Mouse (Mus musculus): ENCODE results near the gene Rpa1. TPM values are rescaled to one million over a fixed set of nuclear protein-coding genes. Genes with fewer than 3 reads are reported as not detected.

Rpa1 gene
- polyA plus RNA-seq, 1 experiment, result 43.2 TPM

- peak overlapping the region; percentile 88 for H3K27ac ChIP-seq (ENCODE audit: insufficient read depth, low read depth, low read length)
These were observed 79.6 kb downstream of the Rpa1 start for GRCm38 (mm10) chr11:75268492-75268891.

GRCm38 (mm10) chr11:75267826-75268281 lies 80.3 kb downstream of the Rpa1 start:
- Histone ChIP-seq H3K27ac (ENCODE audit: insufficient read depth, low read depth, low read length) (peak overlapping the region; percentile 88), H3K4me3 (ENCODE audit: insufficient read depth, low read length) (peak overlapping the region; percentile 4; the same call in 1 of the 2 replicates), H3K4me1 (ENCODE audit: control insufficient read depth, insufficient read depth, low read length) (peaks cover 23% of the 10 kb centered on the region)
- no peak for TF ChIP-seq CTCF (IDR thresholded peaks at IDR 0.05; ENCODE audit: low read depth, low read length)
- TF ChIP-seq POLR2A (IDR thresholded peaks at IDR 0.05; ENCODE audit: borderline replicate concordance, low read depth, low read length), result peak; percentile 67; the same call in 1 of the 2 replicates

More at GRCm38 (mm10) chr11:75268492-75268891, 79.6 kb downstream of the Rpa1 start:
- Histone ChIP-seq H3K4me1 (ENCODE audit: control insufficient read depth, insufficient read depth, low read length) (peaks cover 23% of the 10 kb centered on the region), H3K4me3 (ENCODE audit: insufficient read depth, low read length) (peak overlapping the region; percentile 4; the same call in 1 of the 2 replicates)
- no peak for TF ChIP-seq POLR2A (IDR thresholded peaks at IDR 0.05; ENCODE audit: borderline replicate concordance, low read depth, low read length)
- TF ChIP-seq CTCF (IDR thresholded peaks at IDR 0.05; ENCODE audit: low read depth, low read length), result no peak

GRCm38 (mm10) chr11:75265545-75265944 lies 82.6 kb downstream of the Rpa1 start:
- Histone ChIP-seq H3K4me1 (ENCODE audit: control insufficient read depth, insufficient read depth, low read length) (peaks cover 23% of the 10 kb centered on the region), H3K27ac (ENCODE audit: insufficient read depth, low read depth, low read length) (no peak overlapping the region), H3K4me3 (ENCODE audit: insufficient read depth, low read length) (no peak overlapping the region)
- TF ChIP-seq POLR2A (IDR thresholded peaks at IDR 0.05; ENCODE audit: borderline replicate concordance, low read depth, low read length), result no peak
- no peak for TF ChIP-seq CTCF (IDR thresholded peaks at IDR 0.05; ENCODE audit: low read depth, low read length)

GRCm38 (mm10) chr11:75264550-75264949 lies 83.6 kb downstream of the Rpa1 start:
- no peak overlapping the region for H3K4me3 ChIP-seq (ENCODE audit: insufficient read depth, low read length)
- TF ChIP-seq CTCF (IDR thresholded peaks at IDR 0.05; ENCODE audit: low read depth, low read length) (no peak), POLR2A (IDR thresholded peaks at IDR 0.05; ENCODE audit: borderline replicate concordance, low read depth, low read length) (no peak)
- H3K4me1 ChIP-seq (ENCODE audit: control insufficient read depth, insufficient read depth, low read length), result peaks cover 20% of the 10 kb centered on the region
- no peak overlapping the region for H3K27ac ChIP-seq (ENCODE audit: insufficient read depth, low read depth, low read length)

GRCm38 (mm10) chr11:75263964-75264312 lies 84.2 kb downstream of the Rpa1 start:
- Histone ChIP-seq H3K27ac (ENCODE audit: insufficient read depth, low read depth, low read length) (no peak overlapping the region), H3K4me1 (ENCODE audit: control insufficient read depth, insufficient read depth, low read length) (peaks cover 14% of the 10 kb centered on the region), H3K4me3 (ENCODE audit: insufficient read depth, low read length) (no peak overlapping the region)
- TF ChIP-seq CTCF (IDR thresholded peaks at IDR 0.05; ENCODE audit: low read depth, low read length) (no peak), POLR2A (IDR thresholded peaks at IDR 0.05; ENCODE audit: borderline replicate concordance, low read depth, low read length) (no peak)

- peaks cover 10% of the 10 kb centered on the region for H3K4me1 ChIP-seq (ENCODE audit: control insufficient read depth, insufficient read depth, low read length)
- no peak for TF ChIP-seq CTCF (IDR thresholded peaks at IDR 0.05; ENCODE audit: low read depth, low read length)
- no peak for TF ChIP-seq POLR2A (IDR thresholded peaks at IDR 0.05; ENCODE audit: borderline replicate concordance, low read depth, low read length)
- no peak overlapping the region for H3K27ac ChIP-seq (ENCODE audit: insufficient read depth, low read depth, low read length)
- H3K4me3 ChIP-seq (ENCODE audit: insufficient read depth, low read length), result no peak overlapping the region
These were observed 84.7 kb downstream of the Rpa1 start for GRCm38 (mm10) chr11:75263274-75263963.

- peaks cover 6% of the 10 kb centered on the region for H3K4me1 ChIP-seq (ENCODE audit: control insufficient read depth, insufficient read depth, low read length)
- H3K4me3 ChIP-seq (ENCODE audit: insufficient read depth, low read length), result no peak overlapping the region
- no peak for TF ChIP-seq CTCF (IDR thresholded peaks at IDR 0.05; ENCODE audit: low read depth, low read length)
- no peak overlapping the region for H3K27ac ChIP-seq (ENCODE audit: insufficient read depth, low read depth, low read length)
These were observed 85.3 kb downstream of the Rpa1 start for GRCm38 (mm10) chr11:75262791-75263190.

GRCm38 (mm10) chr11:75262181-75262580 lies 85.9 kb downstream of the Rpa1 start:
- H3K27ac ChIP-seq (ENCODE audit: insufficient read depth, low read depth, low read length), result no peak overlapping the region
- no peak overlapping the region for H3K4me3 ChIP-seq (ENCODE audit: insufficient read depth, low read length)
- H3K4me1 ChIP-seq (ENCODE audit: control insufficient read depth, insufficient read depth, low read length), result peaks cover 1% of the 10 kb centered on the region
- TF ChIP-seq CTCF (IDR thresholded peaks at IDR 0.05; ENCODE audit: low read depth, low read length) (no peak), POLR2A (IDR thresholded peaks at IDR 0.05; ENCODE audit: borderline replicate concordance, low read depth, low read length) (no peak)

GRCm38 (mm10) chr11:75261730-75262129 lies 86.4 kb downstream of the Rpa1 start:
- H3K27ac ChIP-seq (ENCODE audit: insufficient read depth, low read depth, low read length), result no peak overlapping the region

GRCm38 (mm10) chr11:75261016-75261415 lies 87.1 kb downstream of the Rpa1 start:
- Histone ChIP-seq H3K4me3 (ENCODE audit: insufficient read depth, low read length) (no peak overlapping the region), H3K4me1 (ENCODE audit: control insufficient read depth, insufficient read depth, low read length) (no peaks in the 10 kb centered on the region), H3K27ac (ENCODE audit: insufficient read depth, low read depth, low read length) (no peak overlapping the region)
- TF ChIP-seq CTCF (IDR thresholded peaks at IDR 0.05; ENCODE audit: low read depth, low read length) (no peak), POLR2A (IDR thresholded peaks at IDR 0.05; ENCODE audit: borderline replicate concordance, low read depth, low read length) (no peak)

More at GRCm38 (mm10) chr11:75261730-75262129, 86.4 kb downstream of the Rpa1 start:
- H3K4me1 ChIP-seq (ENCODE audit: control insufficient read depth, insufficient read depth, low read length), result no peaks in the 10 kb centered on the region
- no peak for TF ChIP-seq POLR2A (IDR thresholded peaks at IDR 0.05; ENCODE audit: borderline replicate concordance, low read depth, low read length)
- no peak for TF ChIP-seq CTCF (IDR thresholded peaks at IDR 0.05; ENCODE audit: low read depth, low read length)
- no peak overlapping the region for H3K4me3 ChIP-seq (ENCODE audit: insufficient read depth, low read length)

Data from bone marrow macrophage, adult 2 months (primary cell).